Mouse (Mus musculus): ENCODE data around the gene Tiam1. TPM values are rescaled to one million over a fixed set of nuclear protein-coding genes. Genes with fewer than 3 reads are reported as not detected.

Gene Tiam1
- polyA plus RNA-seq, 1 experiment: 14.1 TPM

GRCm38 (mm10) chr16:89739559-89739958 lies 404.0 kb downstream of the Tiam1 start:
- TF ChIP-seq CTCF (IDR thresholded peaks at IDR 0.05; ENCODE audit: borderline replicate concordance, control insufficient read depth, extremely low read depth, insufficient read depth, low read length, poor library complexity): no peak
- TF ChIP-seq POLR2A (IDR thresholded peaks at IDR 0.05; ENCODE audit: control insufficient read depth, extremely low read depth, insufficient read depth, low read length, poor library complexity): no peak
- H3K36me3 ChIP-seq (ENCODE audit: control insufficient read depth, insufficient read depth, low read length): no peaks in the 10 kb centered on the region
- no peak overlapping the region for H3K4me3 ChIP-seq (ENCODE audit: control insufficient read depth, insufficient read depth, low read length)
- H3K27ac ChIP-seq (ENCODE audit: control insufficient read depth, insufficient read depth, low read length): no peak overlapping the region
- 67% methylated on average over 2 of the region's 2 CpGs for WGBS
- H3K27me3 ChIP-seq (ENCODE audit: control insufficient read depth, insufficient read depth, low read length): no peaks in the 10 kb centered on the region
- DNase-seq: no peak
- no peaks in the 10 kb centered on the region for H3K4me1 ChIP-seq (replicated peaks; ENCODE audit: control insufficient read depth, insufficient read depth, low read length)

- H3K27ac ChIP-seq (ENCODE audit: control insufficient read depth, insufficient read depth, low read length): no peak overlapping the region
- 63% methylated on average over 6 of the region's 6 CpGs for WGBS
- DNase-seq: no peak
- no peaks in the 10 kb centered on the region for H3K36me3 ChIP-seq (ENCODE audit: control insufficient read depth, insufficient read depth, low read length)
- no peaks in the 10 kb centered on the region for H3K4me1 ChIP-seq (replicated peaks; ENCODE audit: control insufficient read depth, insufficient read depth, low read length)
- TF ChIP-seq CTCF (IDR thresholded peaks at IDR 0.05; ENCODE audit: borderline replicate concordance, control insufficient read depth, extremely low read depth, insufficient read depth, low read length, poor library complexity): no peak
- no peak for TF ChIP-seq POLR2A (IDR thresholded peaks at IDR 0.05; ENCODE audit: control insufficient read depth, extremely low read depth, insufficient read depth, low read length, poor library complexity)
- H3K27me3 ChIP-seq (ENCODE audit: control insufficient read depth, insufficient read depth, low read length): no peaks in the 10 kb centered on the region
- H3K4me3 ChIP-seq (ENCODE audit: control insufficient read depth, insufficient read depth, low read length): no peak overlapping the region
These were observed 404.6 kb downstream of the Tiam1 start for GRCm38 (mm10) chr16:89738963-89739362.

Other genes starting within 250 kb of the Tiam1 start
- 277 and 305 TPM in 2 replicates for gene Sod1, start 77.0 kb upstream of the Tiam1 start, polyA plus RNA-seq (2012; rRNA removed)
- gene Scaf4, start 140.7 kb upstream of the Tiam1 start, polyA plus RNA-seq (2012; rRNA removed): 110 and 125 TPM in 2 replicates
- 2.7 and 2.9 TPM in 2 replicates for gene Hunk, start 242.2 kb upstream of the Tiam1 start, polyA plus RNA-seq (2012; rRNA removed)